Mouse (Mus musculus) heart, adult 2 months (tissue): Measurements from ENCODE around the gene Snrpa1. TPM values are rescaled to one million over a fixed set of nuclear protein-coding genes. Genes with fewer than 3 reads are reported as not detected.

Source experiments
- DNase-seq, 2 experiments: peaks; one replicate each; pipeline ENCODE4 v3.0.0; 2021
- H3K27ac ChIP-seq: fragments of 200-600 bp; 2 replicates; pipeline ENCODE4 v1.8.1; 2022
- H3K27me3 ChIP-seq: fragments of 200-500 bp; 2 replicates; pipeline ENCODE4 v1.6.1; 2012; ENCODE audit warnings: mild to moderate bottlenecking, low read length, inconsistent platforms, mixed read lengths; ENCODE audit not compliant: control insufficient read depth, insufficient read depth
- H3K36me3 ChIP-seq: fragments of 200-500 bp; 2 replicates; pipeline ENCODE4 v1.6.1; 2012; ENCODE audit warnings: low read length, inconsistent platforms; ENCODE audit not compliant: control insufficient read depth, insufficient read depth
- H3K4me1 ChIP-seq: fragments of 200-500 bp; 2 replicates; pipeline ENCODE4 v1.6.1; 2011; ENCODE audit warnings: low read length; ENCODE audit not compliant: control insufficient read depth, insufficient read depth
- H3K4me3 ChIP-seq: fragments of 200-600 bp; 2 replicates; pipeline ENCODE4 v1.8.1; 2022
- H3K79me2 ChIP-seq: fragments of 200-500 bp; replicated peaks from 2 replicates; pipeline ENCODE4 v1.6.1; 2012; ENCODE audit warnings: mild to moderate bottlenecking, inconsistent platforms, low read length, moderate library complexity, mixed read lengths; ENCODE audit not compliant: control insufficient read depth, insufficient read depth
- H3K9ac ChIP-seq: fragments of 200-500 bp; 2 replicates; pipeline ENCODE4 v1.6.1; 2012; ENCODE audit warnings: low read depth, mild to moderate bottlenecking, control low read depth, inconsistent platforms, low read length, mixed read lengths
- CTCF ChIP-seq: fragments of 200-600 bp; IDR thresholded peaks from 2 replicates; pipeline ENCODE4 v1.8.1; 2022; ENCODE audit warnings: antibody characterized with exemption, mild to moderate bottlenecking, moderate library complexity
- EP300 ChIP-seq: fragments of 200-500 bp; IDR thresholded peaks from 2 replicates; pipeline ENCODE4 v1.6.1; 2011; ENCODE audit warnings: low read depth, low read length, control low read depth; ENCODE audit not compliant: insufficient read depth
- POLR2A ChIP-seq: fragments of 200-500 bp; IDR thresholded peaks from 2 replicates; pipeline ENCODE4 v1.6.1; 2011; ENCODE audit warnings: mild to moderate bottlenecking, low read depth, low read length, control low read depth; ENCODE audit not compliant: insufficient read depth
- WGBS: fragments of 180-500 bp; shearing (Covaris S2); methylation state at CpG from one replicate; pipeline ENCODE4 v1.1.7; 2018; 5-methylcytosine and 5-hydroxymethylcytosine counted together
- intact Hi-C: fragments of 180-260 bp; cut with DNase I; formaldehyde crosslinking; loops from one replicate; pipeline ENCODE4 v1.15.1; 2025
- long read RNA-seq: library from polyadenylated mRNA; stranded (forward); transcript quantifications from one replicate; pipeline ENCODE4 v2.0.0, GENCODE M21; 2021
- polyA plus RNA-seq: library from polyadenylated mRNA; depleted of rRNA; stranded (reverse); fragments of >200 nt; gene quantifications from 2 replicates; pipeline ENCODE4 v1.2.3, GENCODE M21; 2012; rRNA removed
- total RNA-seq, 2 experiments: library from RNA; stranded (reverse); gene quantifications; 2 replicates each; pipeline ENCODE4 v1.2.3; 2021

The Snrpa1 gene
- 10 to 100 TPM; 21.7 to 22.3 TPM for total RNA-seq
- 9.3 and 17.8 TPM in 2 replicates for polyA plus RNA-seq
- long read RNA-seq, transcript Snrpa1-206 (9 exons, 1,248 nt) = major isoform, 18 of 28 reads
- long read RNA-seq, partial matches to known transcripts = 6 of 28 reads
- long read RNA-seq, other reads (novel, unspliced or antisense) = 3 of 28 reads

DNA sequence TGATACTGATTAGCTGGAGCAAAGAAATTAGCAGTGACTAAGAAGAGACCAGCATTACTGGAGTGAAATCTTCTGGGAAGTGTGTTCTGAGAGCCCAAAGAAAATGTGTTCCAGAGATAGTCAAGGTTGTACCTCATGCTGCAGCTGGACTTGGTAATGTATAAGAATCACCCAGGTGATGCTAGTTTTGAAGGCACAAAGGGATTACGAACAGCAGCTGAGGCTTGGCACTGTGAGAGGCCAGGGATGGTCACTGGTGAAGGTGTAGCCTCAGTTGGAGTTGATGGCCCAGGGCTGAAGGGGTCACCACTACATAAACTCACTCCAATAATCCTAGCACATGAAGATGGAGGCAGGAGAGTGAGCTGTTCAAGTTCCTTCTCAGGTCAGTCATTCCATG is at the start of gene Snrpa1:
Gene Snrpa1, plus strand, starts transcription at position 301 of the 400 bp plus-strand sequence.
- no peak for DNase-seq
- intact Hi-C loops = loop anchor here (5.0 kb wide), 1 partner anchor 196 kb away; the partner anchor contains the start of gene Pcsk6
- H3K9ac ChIP-seq = peak within 1 kb of the TSS; percentile 92
- H3K4me1 ChIP-seq = peaks cover 5% of the 10 kb centered on the region
- no peaks in the 10 kb centered on the region for H3K36me3 ChIP-seq
- no peaks in the 10 kb centered on the region for H3K27me3 ChIP-seq
- 88% methylated on average over 1 of the region's 1 CpGs for WGBS
- peaks cover 2% of the 10 kb centered on the region; the same call in 1 of the 2 replicates for H3K79me2 ChIP-seq
- peak within 1 kb of the TSS; percentile 90 for H3K27ac ChIP-seq
- peak within 1 kb of the TSS; percentile 73 for H3K4me3 ChIP-seq
- no peak for TF ChIP-seq EP300
- no peak for TF ChIP-seq CTCF
- no peak for TF ChIP-seq POLR2A

DNA sequence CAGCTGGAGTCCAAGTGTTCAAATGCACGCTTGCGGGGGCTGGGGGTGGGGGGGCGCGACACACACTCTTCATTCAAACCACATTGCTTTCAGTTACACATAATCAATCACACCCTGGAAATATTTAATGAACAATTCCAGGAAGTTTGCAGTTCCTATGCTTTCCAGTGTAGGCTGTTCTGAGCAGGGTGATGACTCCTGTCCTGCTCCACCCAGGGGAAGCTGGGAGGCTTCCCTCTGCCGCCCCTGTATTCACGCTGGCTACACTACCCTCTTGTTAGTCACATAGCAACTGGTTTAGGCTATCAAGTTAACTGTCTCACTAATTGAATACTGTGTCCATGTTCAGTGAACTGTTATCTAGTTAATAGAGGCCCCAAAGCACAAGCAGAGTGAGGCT is 48.3 kb upstream of the Snrpa1 start:
- Histone ChIP-seq H3K4me3 (no peak overlapping the region), H3K4me1 (no peaks in the 10 kb centered on the region), H3K27me3 (no peaks in the 10 kb centered on the region), H3K36me3 (no peaks in the 10 kb centered on the region), H3K27ac (no peak overlapping the region), H3K79me2 (no peaks in the 10 kb centered on the region), H3K9ac (no peak overlapping the region)
- TF ChIP-seq POLR2A = no peak
- no peak for TF ChIP-seq EP300
- TF ChIP-seq CTCF = no peak
- WGBS = 55% methylated on average over 6 of the region's 6 CpGs
- DNase-seq = no peak
- intact Hi-C loops = no loop called here

DNA sequence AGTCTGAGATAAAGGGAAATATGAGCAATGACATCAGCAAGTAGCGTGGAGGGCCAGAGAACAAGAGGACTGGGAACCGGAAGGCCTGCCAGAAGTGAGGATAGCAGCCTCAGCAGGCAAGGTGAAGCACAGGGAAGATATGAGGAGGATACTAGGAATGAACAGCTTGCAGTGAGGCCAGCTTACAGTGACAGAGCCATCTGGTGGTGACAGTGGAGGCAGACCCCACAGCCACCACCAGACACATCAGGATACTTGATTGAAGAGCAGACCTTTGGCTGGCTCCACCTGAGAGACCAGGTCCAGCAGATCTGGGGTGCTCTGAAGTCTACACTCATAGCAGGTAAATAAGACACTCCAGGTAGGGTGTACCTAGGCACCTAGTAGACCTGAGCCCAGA is 31.1 kb upstream of the Snrpa1 start:
- Histone ChIP-seq H3K27me3 (no peaks in the 10 kb centered on the region), H3K9ac (no peak overlapping the region), H3K36me3 (no peaks in the 10 kb centered on the region), H3K4me1 (no peaks in the 10 kb centered on the region), H3K79me2 (no peaks in the 10 kb centered on the region), H3K27ac (no peak overlapping the region), H3K4me3 (no peak overlapping the region)
- WGBS = 73% methylated on average over 2 of the region's 2 CpGs
- intact Hi-C loops = no loop called here
- TF ChIP-seq CTCF (peak; percentile 56), POLR2A (no peak)
- no peak for DNase-seq

DNA sequence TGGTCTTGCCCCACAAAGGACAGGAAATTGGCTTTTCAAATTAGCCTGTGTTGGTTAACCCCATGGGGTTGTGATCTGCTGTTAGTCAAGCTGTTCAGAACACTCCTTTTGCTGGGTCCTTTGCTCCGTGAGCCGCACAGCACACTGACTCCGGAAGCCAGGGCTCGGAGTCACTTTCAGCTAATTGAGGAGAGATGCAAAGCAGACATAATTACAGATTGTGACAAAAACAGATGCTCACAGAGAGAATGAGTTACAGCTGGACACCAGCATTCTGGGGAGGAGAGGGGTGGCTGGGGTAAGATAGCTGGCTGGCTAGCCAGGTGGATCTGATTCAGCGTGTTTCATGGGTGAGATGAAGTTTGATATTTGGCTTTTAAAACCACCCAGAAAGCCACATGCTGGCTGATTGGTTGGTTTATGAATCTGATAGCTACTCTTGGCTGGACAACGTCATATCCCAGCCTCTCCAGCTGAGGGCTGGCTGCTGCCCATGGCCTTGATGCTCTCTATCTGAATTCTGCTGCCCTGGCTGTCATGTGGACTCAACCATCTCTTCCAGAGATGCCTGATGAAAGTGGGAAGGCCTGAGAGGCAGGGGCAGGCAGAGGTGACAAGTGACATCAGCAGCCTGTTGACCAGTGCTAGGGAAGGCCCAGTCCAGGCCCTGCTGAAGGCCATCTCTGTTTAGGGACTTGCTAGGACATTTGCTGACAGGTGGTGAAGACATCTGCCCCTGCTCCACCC is 29.9 kb upstream of the Snrpa1 start:
- intact Hi-C loops = no loop called here
- no peaks in the 10 kb centered on the region for H3K36me3 ChIP-seq
- no peak overlapping the region for H3K9ac ChIP-seq
- no peak for DNase-seq
- H3K27ac ChIP-seq = no peak overlapping the region
- WGBS = 70% methylated on average over 6 of the region's 6 CpGs
- TF ChIP-seq POLR2A (no peak), CTCF (no peak), EP300 (no peak)
- no peaks in the 10 kb centered on the region for H3K4me1 ChIP-seq
- no peaks in the 10 kb centered on the region for H3K27me3 ChIP-seq
- H3K4me3 ChIP-seq = no peak overlapping the region
- H3K79me2 ChIP-seq = no peaks in the 10 kb centered on the region

DNA sequence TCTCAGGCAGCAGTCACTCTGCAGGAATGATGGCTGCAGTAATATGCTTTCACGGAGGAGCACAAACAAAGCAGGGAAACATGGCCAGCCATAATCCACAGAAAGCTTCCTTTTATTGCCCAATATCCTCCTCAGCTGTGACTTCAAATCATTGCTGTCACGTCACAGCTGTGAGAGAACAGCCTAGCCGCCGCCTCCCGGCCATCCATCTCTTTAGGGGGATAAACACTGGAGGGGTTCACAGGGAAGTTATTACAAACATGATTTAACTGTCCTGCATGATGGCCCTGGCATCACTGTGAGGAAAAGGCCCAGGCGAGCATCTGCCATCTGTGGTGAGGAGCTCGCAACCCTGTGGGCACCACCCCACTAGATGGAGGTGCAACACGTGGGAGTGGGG is 22.0 kb upstream of the Snrpa1 start:
- Histone ChIP-seq H3K79me2 (no peaks in the 10 kb centered on the region), H3K4me1 (no peaks in the 10 kb centered on the region), H3K27ac (no peak overlapping the region), H3K27me3 (no peaks in the 10 kb centered on the region), H3K9ac (no peak overlapping the region), H3K36me3 (no peaks in the 10 kb centered on the region), H3K4me3 (no peak overlapping the region)
- intact Hi-C loops = no loop called here
- WGBS = 68% methylated on average over 8 of the region's 8 CpGs
- TF ChIP-seq EP300 (no peak), POLR2A (no peak), CTCF (no peak)
- DNase-seq = no peak

DNA sequence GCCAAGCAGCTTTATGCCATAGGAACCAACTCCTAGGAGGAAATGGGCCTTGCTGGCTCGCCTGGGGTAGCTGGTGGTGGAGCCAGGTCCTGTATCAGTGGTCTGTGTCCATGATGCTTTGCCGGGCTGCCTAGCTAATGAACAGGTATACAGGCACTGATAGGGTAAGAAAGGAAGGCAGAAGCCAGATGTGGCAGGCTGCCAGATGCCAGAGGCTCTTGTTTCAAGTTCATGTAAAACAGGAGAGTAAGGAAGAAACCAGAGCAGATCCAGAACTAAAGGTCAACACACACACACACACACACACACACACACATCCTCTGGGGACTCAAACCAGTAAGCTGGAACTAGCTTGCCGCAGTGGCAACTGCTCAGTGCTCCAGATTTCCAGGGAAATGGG is 20.5 kb upstream of the Snrpa1 start:
- H3K9ac ChIP-seq = no peak overlapping the region
- 49% methylated on average over 3 of the region's 3 CpGs for WGBS
- no peaks in the 10 kb centered on the region for H3K4me1 ChIP-seq
- no peaks in the 10 kb centered on the region for H3K79me2 ChIP-seq
- no peak for TF ChIP-seq POLR2A
- no peak for TF ChIP-seq EP300
- no peak for TF ChIP-seq CTCF
- H3K27ac ChIP-seq = no peak overlapping the region
- no peak for DNase-seq
- intact Hi-C loops = no loop called here
- H3K4me3 ChIP-seq = no peak overlapping the region
- no peaks in the 10 kb centered on the region for H3K27me3 ChIP-seq
- H3K36me3 ChIP-seq = no peaks in the 10 kb centered on the region
